Mouse (Mus musculus): Measurements from ENCODE around the gene Egfem1.

Egfem1 gene

GRCm38 (mm10) chr3:29602140-29602539, 520.3 kb downstream of the Egfem1 start:
- DNase-seq (ENCODE audit: low spot score): no peak

- no peak for DNase-seq (ENCODE audit: low spot score)
Measured at GRCm38 (mm10) chr3:29608713-29609112, 526.9 kb downstream of the Egfem1 start.

- no peak for DNase-seq (ENCODE audit: low spot score)
Measured at GRCm38 (mm10) chr3:29609174-29609573, 527.4 kb downstream of the Egfem1 start.

- DNase-seq (ENCODE audit: low spot score): no peak
Measured at GRCm38 (mm10) chr3:29619586-29619985, 537.8 kb downstream of the Egfem1 start.

- no peak for DNase-seq (ENCODE audit: low spot score)
Measured at GRCm38 (mm10) chr3:29639819-29640218, 558.0 kb downstream of the Egfem1 start.

GRCm38 (mm10) chr3:29666796-29667195, 585.0 kb downstream of the Egfem1 start:
- no peak for DNase-seq (ENCODE audit: low spot score)

GRCm38 (mm10) chr3:29689367-29690285, 607.8 kb downstream of the Egfem1 start:
- no peak for DNase-seq (ENCODE audit: low spot score)

GRCm38 (mm10) chr3:29701126-29701525, 619.3 kb downstream of the Egfem1 start:
- DNase-seq (ENCODE audit: low spot score): no peak

- DNase-seq (ENCODE audit: low spot score): no peak
Measured at GRCm38 (mm10) chr3:29706816-29707215, 625.0 kb downstream of the Egfem1 start.

- DNase-seq (ENCODE audit: low spot score): no peak
Measured at GRCm38 (mm10) chr3:29707467-29707866, 625.6 kb downstream of the Egfem1 start.

- DNase-seq (ENCODE audit: low spot score): peak; percentile 43
Measured at GRCm38 (mm10) chr3:29726376-29726967, 644.6 kb downstream of the Egfem1 start.

GRCm38 (mm10) chr3:29730062-29730760, 648.4 kb downstream of the Egfem1 start:
- peak; percentile 53 for DNase-seq (ENCODE audit: low spot score)

- DNase-seq (ENCODE audit: low spot score): no peak
Measured at GRCm38 (mm10) chr3:29731509-29731908, 649.7 kb downstream of the Egfem1 start.

- no peak for DNase-seq (ENCODE audit: low spot score)
Measured at GRCm38 (mm10) chr3:29732626-29733025, 650.8 kb downstream of the Egfem1 start.

- DNase-seq (ENCODE audit: low spot score): no peak
Measured at GRCm38 (mm10) chr3:29734251-29734650, 652.4 kb downstream of the Egfem1 start.

GRCm38 (mm10) chr3:29739292-29739691, 657.5 kb downstream of the Egfem1 start:
- DNase-seq (ENCODE audit: low spot score): peak; percentile 54

All from adipocyte (in vitro differentiated cells).